Mouse (Mus musculus) CH12.LX (cell line): ENCODE results near the gene Crabp1.

Source experiments
- CHD1 ChIP-seq: IDR thresholded peaks from 2 replicates; pipeline ENCODE4 v1.6.1; 2012; ENCODE audit warnings: low read depth, low read length, improper control_type of control experiment, inconsistent platforms
- CTCF ChIP-seq, 2 experiments: IDR thresholded peaks in 1 of 2; conservative IDR thresholded peaks in 1 of 2; 2 replicates each; pipeline ENCODE4 v1.5.1; 2011 to 2012; ENCODE audit warnings: low read depth in 2 of 2, low read length in 2 of 2, improper control_type of control experiment in 1 of 2, inconsistent platforms in 1 of 2, mild to moderate bottlenecking in 1 of 2, moderate library complexity in 1 of 2
- ZMIZ1 ChIP-seq: IDR thresholded peaks from 2 replicates; pipeline ENCODE4 v1.6.1; 2012; ENCODE audit warnings: low read depth, mild to moderate bottlenecking, inconsistent platforms, low read length, improper control_type of control experiment

DNA sequence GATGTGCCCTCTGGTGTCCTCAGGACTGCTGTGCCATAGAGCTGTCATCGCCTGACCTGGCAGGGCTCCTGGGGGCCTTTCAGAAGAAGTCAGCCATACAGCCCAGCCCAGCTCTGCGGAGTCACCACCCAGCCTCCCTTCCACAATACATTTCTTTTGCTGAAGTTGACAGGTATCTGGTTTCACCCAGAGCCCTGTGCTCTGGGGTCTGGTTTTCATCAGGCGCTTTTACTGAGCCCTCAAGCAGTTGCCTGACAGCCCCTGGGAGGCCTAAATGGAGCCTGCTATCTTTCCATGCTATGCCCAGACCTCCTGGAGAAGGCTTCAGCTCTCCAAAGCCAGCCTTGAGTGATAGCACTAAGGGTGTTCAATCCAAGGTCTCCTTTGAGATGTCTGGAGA, 19.5 kb downstream of the Crabp1 start:
- TF ChIP-seq ZMIZ1 (no peak), CTCF (conservative IDR thresholded peaks at IDR 0.05 in 1 of 2, IDR thresholded peaks at IDR 0.05 in 1 of 2; ENCODE audit: low read depth in 2 of 2, low read length in 2 of 2) (no peak), CHD1 (no peak)
